In genomic region chr5:110342648-110343284, GRCm38 (mm10) we compare ENCODE assay signal across 8 mouse cellular contexts. TPM values are rescaled to one million over a fixed set of nuclear protein-coding genes. Genes with fewer than 3 reads are reported as not detected.
A peak's percentile ranks its signal among the peaks of the same experiment; 100 is the strongest.
DNase-seq lines count a peak whose midpoint lies in the region.

TSS of gene P2rx2 (minus strand) at chr5:110343212.

- H3K4me1 ChIP-seq in embryonic facial prominence, embryonic 10.5 days: peaks cover 36% of the 10 kb centered on the region
- peaks cover 25% of the 10 kb centered on the region for H3K4me1 ChIP-seq in megakaryocyte, embryonic 14.5 days

- H3K36me3 ChIP-seq in embryonic facial prominence, embryonic 10.5 days (replicated peaks): peaks cover 29% of the 10 kb centered on the region
- H3K36me3 ChIP-seq in megakaryocyte, embryonic 14.5 days (replicated peaks; ENCODE audit: low read length): peaks cover 21% of the 10 kb centered on the region

- DNase-seq in ovary, postnatal 36 days (ENCODE audit: low spot score): peak; percentile 53
- DNase-seq in ovary, postnatal 10 days (ENCODE audit: low spot score): no peak
- peak; percentile 67 for DNase-seq in embryonic facial prominence, embryonic 10.5 days (ENCODE audit: low spot score)
- DNase-seq in heart, postnatal 36 days: peak; percentile 12 to 13
- peak; percentile 59 to 73 for DNase-seq in kidney, postnatal 4 days
- DNase-seq in testis, postnatal 10 days (ENCODE audit: low spot score): peak; percentile 78
- DNase-seq in layer of hippocampus, adult 18-20 months (ENCODE audit: low spot score in 2 of 2): no peak

- peak within 1 kb of the TSS; percentile 63 for H3K4me3 ChIP-seq in embryonic facial prominence, embryonic 10.5 days
- peak within 1 kb of the TSS; percentile 87 for H3K4me3 ChIP-seq in megakaryocyte, embryonic 14.5 days (replicated peaks)

- peak within 1 kb of the TSS; percentile 26; the same call in 1 of the 2 replicates for H3K27ac ChIP-seq in embryonic facial prominence, embryonic 10.5 days (replicated peaks)

- H3K9me3 ChIP-seq in embryonic facial prominence, embryonic 10.5 days: no peaks in the 10 kb centered on the region
- H3K9me3 ChIP-seq in megakaryocyte, embryonic 14.5 days: no peaks in the 10 kb centered on the region

- H3K27me3 ChIP-seq in embryonic facial prominence, embryonic 10.5 days (replicated peaks; ENCODE audit: low read depth, poor library complexity, severe bottlenecking): peaks cover 56% of the 10 kb centered on the region
- peaks cover 66% of the 10 kb centered on the region for H3K27me3 ChIP-seq in megakaryocyte, embryonic 14.5 days (replicated peaks)

- WGBS in embryonic facial prominence, embryonic 10.5 days: 2% methylated on average over 43 of the region's 43 CpGs

- intact Hi-C loops in heart, postnatal 36 days (cut with DNase I): no loop called here

RNA-seq across cellular contexts. Expression of gene P2rx2, which starts in this region (rescaled TPM):
- polyA plus RNA-seq in embryonic facial prominence, embryonic 10.5 days (2016; fragmentation: Nextera tagmentation; extraction: Ambion mirVana): 0.87 and 0.95 TPM in 2 replicates
- total RNA-seq in heart, postnatal 36 days (2021): not detected
- 1.1 TPM in 1 of 2 replicates, not detected in the other for polyA plus RNA-seq in megakaryocyte, embryonic 14.5 days (2012; ENCODE audit: insufficient read depth, low replicate concordance)
- total RNA-seq in layer of hippocampus, adult 18-20 months (2021): not detected

Comparison
In these comparisons a context has a peak if more than half of its experiments do, and no peak if none do; other contexts are left out.
1. DNase-seq: peak in ovary, postnatal 36 days (single experiment), kidney, postnatal 4 days (2 of 2) and testis, postnatal 10 days (single experiment); none in ovary, postnatal 10 days (single experiment) and layer of hippocampus, adult 18-20 months (0 of 2).
2. Peak in DNase-seq, H3K4me3 ChIP-seq and H3K27ac ChIP-seq in embryonic facial prominence, embryonic 10.5 days; RNA of the gene not detected or under 1 TPM.
3. Peak in DNase-seq in heart, postnatal 36 days; RNA of the gene not detected or under 1 TPM.